Mouse (Mus musculus) thymus, postnatal 4 days (tissue): Measurements from ENCODE around the gene Spink8.
"Not testable (repeated sequence)": the region's sequence is repeated elsewhere in the genome, so short reads cannot be mapped to it uniquely, and the experiment has no call there.

Experiments
- DNase-seq: peaks from one replicate; pipeline ENCODE4 v3.0.0; 2021

Spink8 gene

GRCm38 (mm10) chr9:109811980-109812379 is at the start of gene Spink8:
Gene Spink8 (plus strand): TSS chr9:109812280.
- DNase-seq: no peak

- DNase-seq: not testable (repeated sequence)
Observed at GRCm38 (mm10) chr9:109766841-109767240, 45.2 kb upstream of the Spink8 start.

- DNase-seq: not testable (repeated sequence)
Observed at GRCm38 (mm10) chr9:109790570-109790969, 21.5 kb upstream of the Spink8 start, which contains the start of gene Fbxw27. Gene Fbxw27 (minus strand): TSS chr9:109790670.

- no peak for DNase-seq
Observed at GRCm38 (mm10) chr9:109795221-109795620, 16.9 kb upstream of the Spink8 start.

- DNase-seq: no peak
Observed at GRCm38 (mm10) chr9:109795811-109796210, 16.3 kb upstream of the Spink8 start.

GRCm38 (mm10) chr9:109798051-109798450 is 14.0 kb upstream of the Spink8 start:
- DNase-seq: peak; percentile 50

GRCm38 (mm10) chr9:109805596-109805995 is 6.5 kb upstream of the Spink8 start:
- DNase-seq: not testable (repeated sequence)

- DNase-seq: no peak
Observed at GRCm38 (mm10) chr9:109806260-109806659, 5.8 kb upstream of the Spink8 start.

- DNase-seq: no peak
Observed at GRCm38 (mm10) chr9:109806695-109807293, 5.3 kb upstream of the Spink8 start.

GRCm38 (mm10) chr9:109807898-109808297 is 4.2 kb upstream of the Spink8 start:
- DNase-seq: no peak

- no peak for DNase-seq
Observed at GRCm38 (mm10) chr9:109813424-109813823, 1.3 kb downstream of the Spink8 start.

- no peak for DNase-seq
Observed at GRCm38 (mm10) chr9:109816341-109816740, 4.3 kb downstream of the Spink8 start.

GRCm38 (mm10) chr9:109825739-109826138 is 13.7 kb downstream of the Spink8 start:
- no peak for DNase-seq

- no peak for DNase-seq
Observed at GRCm38 (mm10) chr9:109826181-109826580, 14.1 kb downstream of the Spink8 start.

GRCm38 (mm10) chr9:109832391-109833087 is 20.5 kb downstream of the Spink8 start, which contains the start of gene Nme6:
Gene Nme6 (plus strand): TSS chr9:109832749.
- peak; percentile 88 for DNase-seq

GRCm38 (mm10) chr9:109833088-109833412 is 21.0 kb downstream of the Spink8 start:
- no peak for DNase-seq

GRCm38 (mm10) chr9:109849312-109849758 is 37.3 kb downstream of the Spink8 start, which contains the start of gene Camp:
Gene Camp (minus strand): TSS chr9:109849617.
- no peak for DNase-seq

- no peak for DNase-seq
Observed at GRCm38 (mm10) chr9:109850099-109850498, 38.0 kb downstream of the Spink8 start.

- DNase-seq: no peak
Observed at GRCm38 (mm10) chr9:109854341-109854740, 42.3 kb downstream of the Spink8 start.

GRCm38 (mm10) chr9:109855947-109856346 is 43.9 kb downstream of the Spink8 start:
- DNase-seq: no peak

GRCm38 (mm10) chr9:109862397-109863044 is 50.4 kb downstream of the Spink8 start:
- DNase-seq: peak; percentile 94

GRCm38 (mm10) chr9:109863085-109863484 is 51.0 kb downstream of the Spink8 start:
- DNase-seq: no peak

GRCm38 (mm10) chr9:109866218-109866617 is 54.1 kb downstream of the Spink8 start:
- no peak for DNase-seq
